9 mouse cellular contexts compared by ENCODE assay signal in genomic region chr5:115531671-115532270, GRCm38 (mm10). TPM values are rescaled to one million over a fixed set of nuclear protein-coding genes. Genes with fewer than 3 reads are reported as not detected.
DNase-seq lines count a peak whose midpoint lies in the region; ATAC-seq lines count a peak whose summit lies in the region.
"Had no signal": no experiment of that assay in that cellular context is flagged by ENCODE, and none has a peak within 500 bp of the region (broad histone marks: within the 10 kb centered on the region; RNA-seq: fewer than 3 reads in every experiment).

No protein-coding gene starts in this region.

- H3K4me3 ChIP-seq in forebrain, embryonic 11.5 days (ENCODE audit: low read depth, low read length) = no peak overlapping the region
- 0 out of 2 replicates have a peak overlapping the region, but pooled peaks have one; percentile 8 for H3K4me3 ChIP-seq in stomach, embryonic 15.5 days (replicated peaks)

- H3K4me1 ChIP-seq in forebrain, embryonic 11.5 days (replicated peaks; ENCODE audit: control insufficient read depth, insufficient read depth, low read length) = peaks cover 11% of the 10 kb centered on the region; the same call in 1 of the 2 replicates
- peaks cover 74% of the 10 kb centered on the region for H3K4me1 ChIP-seq in stomach, embryonic 15.5 days

- H3K36me3 ChIP-seq in forebrain, embryonic 11.5 days (ENCODE audit: control insufficient read depth, insufficient read depth, low read length) = no peaks in the 10 kb centered on the region
- no peaks in the 10 kb centered on the region for H3K36me3 ChIP-seq in stomach, embryonic 15.5 days

- no peak for DNase-seq in frontal cortex, postnatal 14 days (ENCODE audit: low spot score in 2 of 2)
- peak; percentile 93 for DNase-seq in brain, adult 2 months (ENCODE audit: low read depth, low spot score)
- no peak for DNase-seq in forebrain, embryonic 11.5 days (ENCODE audit: low spot score)
- peak; percentile 83 for DNase-seq in heart, postnatal 25 days (ENCODE audit: low spot score)
- DNase-seq in layer of hippocampus, postnatal 14 days (ENCODE audit: low spot score in 2 of 2) = peak; percentile 50 to 71
- peak; percentile 90 for DNase-seq in lung, postnatal 36 days

- intact Hi-C loops in heart, postnatal 25 days (cut with DNase I) = no loop called here

- H3K27ac ChIP-seq in forebrain, embryonic 11.5 days (ENCODE audit: low read depth, low read length) = no peak overlapping the region
- H3K27ac ChIP-seq in stomach, embryonic 15.5 days = peak overlapping the region; percentile 88
- H3K27ac ChIP-seq: macrophage had no signal

- H3K9ac ChIP-seq in forebrain, embryonic 11.5 days (ENCODE audit: low read length) = peak overlapping the region; percentile 3; the same call in 1 of the 2 replicates
- no peak overlapping the region for H3K9ac ChIP-seq in stomach, embryonic 15.5 days

- ATAC-seq in frontal cortex, adult (ENCODE audit: low TSS enrichment) = peak; percentile 87
- ATAC-seq in forebrain, embryonic 11.5 days (replicated peaks; ENCODE audit: low FRiP score) = no peak
- peak; percentile 75 for ATAC-seq in stomach, embryonic 15.5 days (ENCODE audit: insufficient read depth, low FRiP score, low read depth)

- no peaks in the 10 kb centered on the region for H3K27me3 ChIP-seq in forebrain, embryonic 11.5 days (ENCODE audit: control insufficient read depth, insufficient read depth, low read length)
- no peaks in the 10 kb centered on the region for H3K27me3 ChIP-seq in stomach, embryonic 15.5 days (replicated peaks)

- no peaks in the 10 kb centered on the region for H3K9me3 ChIP-seq in forebrain, embryonic 11.5 days (ENCODE audit: control insufficient read depth, low read length)
- H3K9me3 ChIP-seq in stomach, embryonic 15.5 days = no peaks in the 10 kb centered on the region

- H3K4me2 ChIP-seq in forebrain, embryonic 11.5 days (ENCODE audit: low read depth, low read length, severe bottlenecking) = no peak overlapping the region
- peak overlapping the region; percentile 39 for H3K4me2 ChIP-seq in stomach, embryonic 15.5 days

- 63% methylated on average over 18 of the region's 18 CpGs for WGBS in forebrain, embryonic 11.5 days
- 20% methylated on average over 18 of the region's 18 CpGs for WGBS in stomach, embryonic 15.5 days

RNA-seq across cellular contexts. Expression of gene Pxn, which starts 25.3 kb away (rescaled TPM):
- polyA plus RNA-seq in forebrain, embryonic 11.5 days (2014; fragmentation: Nextera tagmentation; extraction: Ambion mirVana) = 11.9 and 12.3 TPM in 2 replicates
- total RNA-seq in heart, postnatal 25 days (2021) = 10 to 100 TPM; 34.4 to 39.5 TPM
- 10 to 100 TPM; 33.1 to 38.7 TPM for total RNA-seq in layer of hippocampus, postnatal 14 days (2021)
- 37.0 and 43.0 TPM in 2 replicates for polyA plus RNA-seq in stomach, embryonic 15.5 days (2015; fragmentation: Nextera tagmentation; extraction: Ambion mirVana)

RNA-seq across cellular contexts. Expression of gene Rplp0, which starts 27.5 kb away (rescaled TPM):
- polyA plus RNA-seq in forebrain, embryonic 11.5 days (2014; fragmentation: Nextera tagmentation; extraction: Ambion mirVana) = 1,156 and 1,197 TPM in 2 replicates
- total RNA-seq in heart, postnatal 25 days (2021) = 100 to 1,000 TPM; 651 to 667 TPM
- total RNA-seq in layer of hippocampus, postnatal 14 days (2021) = 100 to 1,000 TPM; 347 to 378 TPM
- polyA plus RNA-seq in stomach, embryonic 15.5 days (2015; fragmentation: Nextera tagmentation; extraction: Ambion mirVana) = 1,425 and 1,562 TPM in 2 replicates

RNA-seq across cellular contexts. Expression of gene Gcn1l1, which starts 33.3 kb away (rescaled TPM):
- 54.8 and 62.4 TPM in 2 replicates for polyA plus RNA-seq in forebrain, embryonic 11.5 days (2014; fragmentation: Nextera tagmentation; extraction: Ambion mirVana)
- total RNA-seq in heart, postnatal 25 days (2021) = 10 to 100 TPM; 38.4 to 42.8 TPM
- total RNA-seq in layer of hippocampus, postnatal 14 days (2021) = 10 to 100 TPM; 69.1 to 71.5 TPM
- 34.9 and 36.4 TPM in 2 replicates for polyA plus RNA-seq in stomach, embryonic 15.5 days (2015; fragmentation: Nextera tagmentation; extraction: Ambion mirVana)

RNA-seq across cellular contexts. Expression of gene Sirt4, which starts 47.2 kb away (rescaled TPM):
- 20.6 and 22.0 TPM in 2 replicates for polyA plus RNA-seq in forebrain, embryonic 11.5 days (2014; fragmentation: Nextera tagmentation; extraction: Ambion mirVana)
- total RNA-seq in heart, postnatal 25 days (2021) = 10 to 100 TPM; 16.8 to 18.5 TPM
- total RNA-seq in layer of hippocampus, postnatal 14 days (2021) = 10 to 100 TPM; 25.8 to 28.3 TPM
- 21.7 and 26.6 TPM in 2 replicates for polyA plus RNA-seq in stomach, embryonic 15.5 days (2015; fragmentation: Nextera tagmentation; extraction: Ambion mirVana)

Comparison
In these comparisons a context has a peak if more than half of its experiments do, and no peak if none do; other contexts are left out.
1. DNase-seq: peak in brain, adult 2 months (single experiment), heart, postnatal 25 days (single experiment), layer of hippocampus, postnatal 14 days (2 of 2) and lung, postnatal 36 days (single experiment); none in frontal cortex, postnatal 14 days (0 of 2) and forebrain, embryonic 11.5 days (single experiment).